Mouse (Mus musculus) spleen, adult 2 months (tissue): ENCODE measurements around the gene Ptprcap. TPM values are rescaled to one million over a fixed set of nuclear protein-coding genes. Genes with fewer than 3 reads are reported as not detected.
A peak's percentile ranks its signal among the peaks of the same experiment; 100 is the strongest.
"Not testable (repeated sequence)": the region's sequence is repeated elsewhere in the genome, so short reads cannot be mapped to it uniquely, and the experiment has no call there.

Experiments
- DNase-seq, 2 experiments: peaks; one replicate each; pipeline versions ENCODE4 v3.0.0 to v3.0.0-alpha.2; 2012 to 2021; ENCODE audit warnings: low spot score in 2 of 2, low read depth in 1 of 2
- H3K27ac ChIP-seq: fragments of 200-500 bp; 2 replicates; pipeline ENCODE4 v1.5.1; 2012; ENCODE audit warnings: low read length, inconsistent platforms; ENCODE audit not compliant: insufficient read depth
- H3K27me3 ChIP-seq: fragments of 200-500 bp; 2 replicates; pipeline ENCODE4 v1.6.1; 2012; ENCODE audit warnings: mild to moderate bottlenecking, moderate library complexity, low read length, inconsistent platforms; ENCODE audit not compliant: control insufficient read depth, insufficient read depth
- H3K36me3 ChIP-seq: fragments of 200-500 bp; 2 replicates; pipeline ENCODE4 v1.6.1; 2012; ENCODE audit warnings: mild to moderate bottlenecking, low read length, inconsistent platforms; ENCODE audit not compliant: control insufficient read depth, insufficient read depth
- H3K4me1 ChIP-seq: fragments of 200-500 bp; 2 replicates; pipeline ENCODE4 v1.6.1; 2011; ENCODE audit warnings: inconsistent platforms; ENCODE audit not compliant: control insufficient read depth, insufficient read depth, insufficient read length
- H3K4me3 ChIP-seq: fragments of 200-500 bp; 2 replicates; pipeline ENCODE4 v1.5.1; 2011; ENCODE audit warnings: mild to moderate bottlenecking, inconsistent platforms; ENCODE audit not compliant: insufficient read depth, insufficient read length; ENCODE audit errors: extremely low read depth
- CTCF ChIP-seq: fragments of 200-500 bp; IDR thresholded peaks from 2 replicates; pipeline ENCODE4 v1.5.1; 2011; ENCODE audit warnings: mild to moderate bottlenecking, inconsistent platforms; ENCODE audit not compliant: insufficient read depth, insufficient read length, insufficient replicate concordance; ENCODE audit errors: extremely low read depth
- POLR2A ChIP-seq: fragments of 200-500 bp; IDR thresholded peaks from 2 replicates; pipeline ENCODE4 v1.6.1; 2011; ENCODE audit warnings: low read depth, low read length, inconsistent platforms
- WGBS: fragments of 180-500 bp; shearing (Covaris S2); methylation state at CpG from one replicate; pipeline ENCODE4 v1.1.7; 2018; 5-methylcytosine and 5-hydroxymethylcytosine counted together
- polyA plus RNA-seq: library from polyadenylated mRNA; depleted of rRNA; stranded (reverse); fragments of >200 nt; gene quantifications from 2 replicates; pipeline ENCODE4 v1.2.3, GENCODE M21; 2012

The Ptprcap gene
- polyA plus RNA-seq, 1 experiment = 631 TPM

DNA sequence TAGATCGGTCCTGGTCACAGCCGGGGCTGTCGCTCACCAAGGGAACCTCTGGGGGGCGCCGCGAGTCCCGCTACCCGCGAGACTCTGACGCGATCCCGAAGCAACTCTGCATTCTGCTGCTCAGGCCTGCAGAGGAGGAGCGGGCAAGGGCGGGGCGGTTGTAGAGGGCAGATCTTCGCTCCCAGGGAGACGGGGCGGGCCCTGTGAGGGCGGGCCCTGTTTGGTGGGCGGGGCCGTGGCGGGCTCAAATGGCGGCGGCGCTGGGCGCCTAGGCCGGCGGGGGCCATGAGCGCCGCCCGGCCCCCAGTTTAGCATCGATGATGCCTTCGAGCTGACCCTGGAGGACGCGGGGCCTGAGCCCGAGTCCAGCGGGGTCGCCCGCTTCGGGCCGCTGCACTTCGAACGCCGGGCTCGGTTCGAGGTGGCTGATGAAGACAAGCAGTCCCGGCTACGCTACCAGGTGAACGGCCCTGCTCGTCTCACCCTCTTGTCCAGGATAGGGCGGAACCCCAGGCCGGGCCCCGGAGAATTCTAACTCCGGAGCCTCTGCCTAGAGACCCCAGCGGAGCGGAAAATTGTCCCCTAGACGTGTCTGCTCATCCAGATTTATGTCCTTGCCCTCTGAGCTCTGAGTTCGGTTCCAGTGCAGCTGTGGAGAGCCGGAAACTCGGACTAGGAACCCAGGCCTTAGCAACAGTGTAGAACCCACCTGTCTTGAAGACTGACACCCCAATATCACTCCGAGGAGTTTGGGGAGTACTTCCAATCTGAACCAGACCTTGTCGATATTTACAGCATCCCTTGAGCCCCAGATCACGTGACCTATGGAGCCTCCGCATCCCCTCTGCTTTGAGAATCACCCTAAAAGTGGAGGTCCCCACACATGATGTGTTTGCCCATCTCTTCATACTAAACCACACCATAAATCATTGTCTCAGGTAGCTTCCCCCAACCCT, 27.4 kb upstream of the Ptprcap start, which contains the start of gene Aip:
TSS of gene Aip (minus strand) at position 118 of the 956 bp plus-strand sequence.
- WGBS = 1% methylated on average over 58 of the region's 64 CpGs
- H3K4me1 ChIP-seq = peaks cover 23% of the 10 kb centered on the region
- TF ChIP-seq CTCF (peak; percentile 93), POLR2A (peak; percentile 89)
- peak; percentile 96 to 99 for DNase-seq
- peak within 1 kb of the TSS; percentile 85 for H3K27ac ChIP-seq
- peak within 1 kb of the TSS; percentile 81 for H3K4me3 ChIP-seq
- no peaks in the 10 kb centered on the region for H3K27me3 ChIP-seq
- H3K36me3 ChIP-seq = peaks cover 16% of the 10 kb centered on the region

DNA sequence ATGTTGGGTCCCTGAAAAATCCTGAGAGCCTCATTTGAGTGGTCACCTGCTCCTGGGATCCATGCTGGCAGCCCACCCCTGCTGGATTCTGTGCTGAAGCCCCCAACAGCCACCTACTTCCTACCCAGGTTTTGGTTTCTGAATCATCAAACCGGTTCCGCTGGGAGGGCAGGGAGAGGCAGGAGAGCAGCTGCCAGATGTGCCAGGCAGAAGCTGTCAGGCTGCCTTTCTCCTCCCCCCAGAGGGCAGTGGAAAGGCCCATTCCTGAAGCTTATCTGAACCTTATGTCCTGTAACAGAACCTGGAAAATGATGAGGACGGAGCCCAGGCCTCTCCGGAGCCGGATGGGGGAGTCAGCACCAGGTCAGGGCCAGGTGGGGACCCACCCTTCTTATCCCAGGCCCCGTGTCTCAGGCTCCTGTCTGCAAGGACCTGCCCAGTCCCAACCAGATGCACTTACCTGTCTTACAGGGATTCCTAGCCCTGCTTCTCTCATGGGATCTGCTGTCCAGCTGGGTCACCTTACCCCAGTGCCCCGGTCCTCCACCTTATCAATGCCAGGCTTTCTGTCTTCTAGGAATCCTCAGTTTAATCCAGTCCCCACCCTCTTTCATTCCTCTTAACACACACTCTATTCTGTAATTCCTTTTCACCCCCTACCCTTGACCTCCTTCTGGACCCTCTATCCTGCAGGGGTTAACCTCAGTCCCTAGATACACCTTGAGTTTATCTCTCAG, 26.5 kb upstream of the Ptprcap start:
- Histone ChIP-seq H3K4me1 (peaks cover 21% of the 10 kb centered on the region), H3K27ac (peak overlapping the region; percentile 85), H3K4me3 (peak overlapping the region; percentile 81), H3K27me3 (no peaks in the 10 kb centered on the region), H3K36me3 (peaks cover 23% of the 10 kb centered on the region)
- WGBS = 65% methylated on average over 7 of the region's 7 CpGs
- DNase-seq = peak in 1 of 2 experiments; percentile 15
- TF ChIP-seq CTCF = no peak
- no peak for TF ChIP-seq POLR2A

DNA sequence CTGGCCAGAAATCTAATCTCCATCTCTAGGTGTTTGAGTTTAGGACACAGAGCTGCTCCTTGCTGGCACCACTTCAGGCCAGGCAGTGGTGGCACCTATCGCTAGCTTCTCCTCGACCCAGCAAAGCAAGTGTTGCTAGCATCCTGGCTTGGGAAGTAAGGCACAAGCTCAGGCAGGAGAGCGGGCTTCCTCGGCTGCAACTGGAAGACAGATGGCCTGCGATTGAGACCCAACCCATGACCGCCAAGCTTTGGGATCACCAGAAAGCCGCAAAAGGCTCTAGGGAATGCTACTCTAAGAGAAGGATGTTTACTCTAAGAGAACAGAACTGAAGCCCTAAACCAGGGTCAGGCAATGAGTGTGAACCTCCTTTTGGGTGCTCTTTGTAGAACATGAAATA, 23.9 kb upstream of the Ptprcap start:
- 98% methylated on average over 7 of the region's 7 CpGs for WGBS
- DNase-seq = no peak
- peaks cover 33% of the 10 kb centered on the region for H3K36me3 ChIP-seq
- H3K4me3 ChIP-seq = no peak overlapping the region
- TF ChIP-seq CTCF = no peak
- TF ChIP-seq POLR2A = no peak
- no peaks in the 10 kb centered on the region for H3K27me3 ChIP-seq
- H3K27ac ChIP-seq = no peak overlapping the region
- peaks cover 14% of the 10 kb centered on the region; the same call in 1 of the 2 replicates for H3K4me1 ChIP-seq

DNA sequence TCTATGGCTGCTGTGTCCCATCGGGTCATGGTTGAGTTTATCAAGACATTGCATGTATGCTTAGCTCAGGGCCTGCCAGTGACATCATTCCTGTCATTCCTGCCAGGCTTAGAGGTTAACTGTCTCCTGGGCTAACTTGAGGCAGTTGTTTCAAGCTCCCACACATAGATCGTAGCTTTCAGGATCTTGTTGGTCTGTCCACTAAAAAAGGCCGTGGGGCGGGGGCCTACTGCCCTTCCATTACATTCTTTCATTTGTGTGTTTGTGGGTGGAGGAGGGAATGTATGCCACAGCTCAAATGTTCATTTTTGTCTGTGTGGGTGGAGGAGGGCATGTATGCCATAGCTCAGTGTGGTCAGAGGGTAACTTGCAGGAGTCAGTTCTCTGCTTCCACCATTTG, 23.3 kb upstream of the Ptprcap start:
- DNase-seq = no peak
- Histone ChIP-seq H3K27ac (no peak overlapping the region), H3K4me3 (no peak overlapping the region), H3K4me1 (peaks cover 20% of the 10 kb centered on the region; the same call in 1 of the 2 replicates), H3K27me3 (no peaks in the 10 kb centered on the region), H3K36me3 (peaks cover 33% of the 10 kb centered on the region)
- WGBS = 85% methylated on average over 4 of the region's 4 CpGs
- TF ChIP-seq CTCF (no peak), POLR2A (no peak)

DNA sequence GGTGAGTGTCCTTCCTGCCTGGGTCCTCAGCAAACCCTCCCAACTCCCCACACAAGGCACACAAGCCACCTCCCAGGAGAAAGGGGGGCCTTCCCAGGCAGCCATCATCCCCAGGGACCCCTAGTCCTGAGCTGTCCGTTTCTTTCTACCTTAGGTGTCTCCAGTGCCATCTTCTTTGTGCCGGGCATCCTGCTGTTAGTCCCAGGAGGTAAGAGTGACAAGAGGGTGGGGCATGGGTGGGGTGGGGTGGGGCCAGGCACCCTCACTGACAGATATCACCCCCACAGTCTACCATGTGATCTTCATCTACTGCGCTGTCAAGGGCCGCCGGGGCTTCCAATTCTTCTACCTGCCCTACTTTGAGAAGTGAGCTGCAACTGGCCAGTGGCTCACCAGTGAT, 22.3 kb upstream of the Ptprcap start:
- Histone ChIP-seq H3K27me3 (no peaks in the 10 kb centered on the region), H3K4me1 (peaks cover 19% of the 10 kb centered on the region; the same call in 1 of the 2 replicates), H3K36me3 (peaks cover 33% of the 10 kb centered on the region), H3K27ac (no peak overlapping the region; the same call in 1 of the 2 replicates), H3K4me3 (0 out of 2 replicates have a peak overlapping the region, but pooled peaks have one; percentile 15)
- peak in 1 of 2 experiments; percentile 2 for DNase-seq
- 93% methylated on average over 5 of the region's 5 CpGs for WGBS
- TF ChIP-seq CTCF (no peak), POLR2A (no peak)

DNA sequence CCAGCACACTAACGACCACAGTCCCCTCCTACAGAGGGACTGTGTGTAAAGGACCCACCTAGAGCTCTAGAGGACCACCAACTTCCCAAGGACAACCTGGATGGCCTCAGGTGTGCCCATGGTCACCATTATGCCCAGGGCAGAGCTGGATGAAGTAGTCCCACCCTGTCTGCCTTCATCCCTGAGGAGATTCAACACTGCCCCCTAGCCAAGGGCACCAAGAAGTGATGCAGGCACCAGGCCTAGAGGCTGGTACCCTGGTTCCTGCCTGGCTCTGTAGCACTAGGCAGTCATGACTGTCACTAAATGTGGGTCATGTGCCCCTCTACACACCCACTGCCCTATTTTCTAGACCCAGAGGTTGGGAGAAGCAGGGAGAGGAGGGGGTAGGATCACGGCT, 21.6 kb upstream of the Ptprcap start:
- H3K27ac ChIP-seq = no peak overlapping the region
- no peak overlapping the region for H3K4me3 ChIP-seq
- DNase-seq = peak in 1 of 2 experiments; percentile 29
- H3K27me3 ChIP-seq = no peaks in the 10 kb centered on the region
- peaks cover 33% of the 10 kb centered on the region for H3K36me3 ChIP-seq
- peaks cover 16% of the 10 kb centered on the region; the same call in 1 of the 2 replicates for H3K4me1 ChIP-seq
- peak; percentile 25; the same call in 1 of the 2 replicates for TF ChIP-seq CTCF
- TF ChIP-seq POLR2A = no peak
- WGBS = 93% methylated on average over 2 of the region's 2 CpGs

DNA sequence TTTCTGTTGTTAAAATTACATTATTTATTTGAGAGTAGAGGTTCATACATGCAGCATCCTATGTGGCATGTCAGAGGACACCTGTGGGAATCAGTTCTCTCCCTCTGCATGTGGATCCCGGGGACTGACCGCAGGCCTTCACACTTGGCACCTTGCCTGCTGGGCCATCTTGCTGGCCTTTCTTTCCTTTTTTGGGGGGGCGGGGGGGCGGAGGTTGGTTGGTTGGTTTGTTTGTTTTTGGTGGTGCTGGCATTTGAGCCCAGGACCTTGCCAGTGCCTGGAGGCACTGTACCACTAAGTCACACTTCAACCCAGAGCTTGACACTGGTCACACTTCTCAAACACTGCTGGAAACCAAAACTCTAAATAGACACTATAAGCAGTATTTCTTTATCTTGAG, 19.1 kb upstream of the Ptprcap start:
- no peak for TF ChIP-seq POLR2A
- no peak for TF ChIP-seq CTCF
- DNase-seq = no peak
- no peak overlapping the region for H3K4me3 ChIP-seq
- H3K4me1 ChIP-seq = peaks cover 26% of the 10 kb centered on the region
- no peaks in the 10 kb centered on the region for H3K27me3 ChIP-seq
- 94% methylated on average over 4 of the region's 4 CpGs for WGBS
- peak overlapping the region; percentile 95; the same call in 1 of the 2 replicates for H3K27ac ChIP-seq
- H3K36me3 ChIP-seq = peaks cover 23% of the 10 kb centered on the region

DNA sequence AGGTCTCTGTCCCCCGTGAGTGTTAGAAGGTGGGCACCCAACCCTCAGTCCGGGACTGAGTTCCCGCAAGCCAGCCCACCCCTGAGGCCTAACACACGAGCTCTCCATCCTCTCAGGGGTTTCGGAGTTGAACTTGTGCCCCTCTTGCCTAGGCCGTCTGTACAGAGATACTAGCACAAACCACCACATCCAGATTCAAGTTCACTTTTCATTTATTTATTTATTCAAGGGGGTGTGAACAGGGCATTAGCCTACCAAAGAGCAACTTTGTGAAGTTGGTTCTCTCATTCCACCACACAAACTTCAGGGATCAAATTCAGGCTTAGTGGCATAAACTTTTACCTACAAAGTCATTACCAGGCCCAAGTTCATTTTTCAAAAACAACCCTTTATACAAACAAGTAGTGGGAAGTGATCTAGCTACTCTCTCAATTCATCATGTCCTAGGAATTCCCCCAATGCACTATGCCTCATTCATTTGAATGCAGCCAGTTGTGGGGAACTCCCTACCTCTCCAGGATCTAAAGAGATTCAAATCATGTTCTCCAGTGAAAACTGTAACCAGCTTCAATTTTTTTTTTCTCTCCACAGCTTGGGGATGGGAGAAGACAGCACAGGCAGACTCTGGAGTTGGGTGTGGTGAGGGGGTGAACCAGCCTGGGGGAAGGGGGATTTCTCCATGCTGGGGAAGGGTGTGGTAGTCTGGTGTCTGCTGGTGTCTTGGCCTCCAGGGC, 18.0 kb upstream of the Ptprcap start:
- not testable (repeated sequence) for DNase-seq, H3K4me3 ChIP-seq, H3K27me3 ChIP-seq
- H3K4me1 ChIP-seq = peaks cover 26% of the 10 kb centered on the region
- H3K36me3 ChIP-seq = peaks cover 21% of the 10 kb centered on the region
- WGBS = 79% methylated on average over 6 of the region's 6 CpGs
- peak overlapping the region; percentile 95 for H3K27ac ChIP-seq
